Mouse (Mus musculus): ENCODE measurements around the gene Pde4d. TPM values are rescaled to one million over a fixed set of nuclear protein-coding genes. Genes with fewer than 3 reads are reported as not detected.
A peak's percentile ranks its signal among the peaks of the same experiment; 100 is the strongest.
"Not testable (repeated sequence)": the region's sequence is repeated elsewhere in the genome, so short reads cannot be mapped to it uniquely, and the experiment has no call there.

Gene Pde4d
- polyA plus RNA-seq, 1 experiment from 2014 or later = 8.7 TPM

GRCm38 (mm10) chr13:109899442-109900428 is 1450.0 kb downstream of the Pde4d start:
- WGBS = 80% methylated on average over 14 of the region's 14 CpGs
- Histone ChIP-seq H3K4me2 (no peak overlapping the region), H3K9me3 (ENCODE audit: control insufficient read depth, low read length) (no peaks in the 10 kb centered on the region), H3K27ac (ENCODE audit: low read depth, low read length) (no peak overlapping the region), H3K36me3 (ENCODE audit: control insufficient read depth, insufficient read depth, low read length) (no peaks in the 10 kb centered on the region), H3K4me3 (ENCODE audit: low read depth, low read length) (no peak overlapping the region), H3K27me3 (ENCODE audit: control insufficient read depth, insufficient read depth, low read length) (no peaks in the 10 kb centered on the region), H3K4me1 (ENCODE audit: control insufficient read depth, insufficient read depth, low read length) (peaks cover 11% of the 10 kb centered on the region), H3K9ac (ENCODE audit: low read length) (no peak overlapping the region)
- no peak for ATAC-seq (ENCODE audit: low FRiP score)
- peak; percentile 69 for DNase-seq (ENCODE audit: low spot score, missing footprints)

GRCm38 (mm10) chr13:109901811-109902210 is 1452.1 kb downstream of the Pde4d start:
- peak overlapping the region; percentile 93; the same call in 1 of the 2 replicates for H3K4me2 ChIP-seq
- 64% methylated on average over 5 of the region's 5 CpGs for WGBS
- no peaks in the 10 kb centered on the region for H3K27me3 ChIP-seq (ENCODE audit: control insufficient read depth, insufficient read depth, low read length)
- peaks cover 11% of the 10 kb centered on the region for H3K4me1 ChIP-seq (ENCODE audit: control insufficient read depth, insufficient read depth, low read length)
- DNase-seq (ENCODE audit: low spot score, missing footprints) (no peak), ATAC-seq (ENCODE audit: low FRiP score) (no peak)
- H3K27ac ChIP-seq (ENCODE audit: low read depth, low read length) = no peak overlapping the region
- no peaks in the 10 kb centered on the region for H3K9me3 ChIP-seq (ENCODE audit: control insufficient read depth, low read length)
- 0 out of 2 replicates have a peak overlapping the region, but pooled peaks have one; percentile 54 for H3K4me3 ChIP-seq (ENCODE audit: low read depth, low read length)
- no peaks in the 10 kb centered on the region for H3K36me3 ChIP-seq (ENCODE audit: control insufficient read depth, insufficient read depth, low read length)
- H3K9ac ChIP-seq (ENCODE audit: low read length) = peak overlapping the region; percentile 72; the same call in 1 of the 2 replicates

- WGBS = under 1% methylated on average over 28 of the region's 28 CpGs
Measured at GRCm38 (mm10) chr13:109902460-109902854, 1452.7 kb downstream of the Pde4d start.

GRCm38 (mm10) chr13:109902855-109903763 is 1453.4 kb downstream of the Pde4d start:
- WGBS = 1% methylated on average over 75 of the region's 91 CpGs

More at GRCm38 (mm10) chr13:109902460-109902854, 1452.7 kb downstream of the Pde4d start:
- not testable (repeated sequence) for H3K9me3 ChIP-seq (ENCODE audit: control insufficient read depth, low read length); H3K27me3 ChIP-seq (ENCODE audit: control insufficient read depth, insufficient read depth, low read length); H3K36me3 ChIP-seq (ENCODE audit: control insufficient read depth, insufficient read depth, low read length)
- peak; percentile 85 for ATAC-seq (ENCODE audit: low FRiP score)
- H3K4me1 ChIP-seq (ENCODE audit: control insufficient read depth, insufficient read depth, low read length) = peaks cover 11% of the 10 kb centered on the region
- peak overlapping the region; percentile 54 for H3K4me3 ChIP-seq (ENCODE audit: low read depth, low read length)
- peak overlapping the region; percentile 93 for H3K4me2 ChIP-seq
- peak; percentile 93 for DNase-seq (ENCODE audit: low spot score, missing footprints)
- H3K9ac ChIP-seq (ENCODE audit: low read length) = peak overlapping the region; percentile 72
- H3K27ac ChIP-seq (ENCODE audit: low read depth, low read length) = 0 out of 2 replicates have a peak overlapping the region, but pooled peaks have one; percentile 5

GRCm38 (mm10) chr13:109903764-109904510 is 1454.2 kb downstream of the Pde4d start:
- ATAC-seq (ENCODE audit: low FRiP score) (no peak), DNase-seq (ENCODE audit: low spot score, missing footprints) (peak; percentile 84)
- H3K27me3 ChIP-seq (ENCODE audit: control insufficient read depth, insufficient read depth, low read length) = no peaks in the 10 kb centered on the region
- H3K27ac ChIP-seq (ENCODE audit: low read depth, low read length) = no peak overlapping the region
- 47% methylated on average over 14 of the region's 14 CpGs for WGBS
- H3K36me3 ChIP-seq (ENCODE audit: control insufficient read depth, insufficient read depth, low read length) = no peaks in the 10 kb centered on the region
- H3K9me3 ChIP-seq (ENCODE audit: control insufficient read depth, low read length) = no peaks in the 10 kb centered on the region
- peak overlapping the region; percentile 54 for H3K4me3 ChIP-seq (ENCODE audit: low read depth, low read length)
- peak overlapping the region; percentile 93 for H3K4me2 ChIP-seq
- H3K4me1 ChIP-seq (ENCODE audit: control insufficient read depth, insufficient read depth, low read length) = peaks cover 11% of the 10 kb centered on the region
- H3K9ac ChIP-seq (ENCODE audit: low read length) = peak overlapping the region; percentile 72

More at GRCm38 (mm10) chr13:109902855-109903763, 1453.4 kb downstream of the Pde4d start:
- H3K4me2 ChIP-seq = peak overlapping the region; percentile 93
- H3K9me3 ChIP-seq (ENCODE audit: control insufficient read depth, low read length) = no peaks in the 10 kb centered on the region
- peaks cover 11% of the 10 kb centered on the region for H3K4me1 ChIP-seq (ENCODE audit: control insufficient read depth, insufficient read depth, low read length)
- ATAC-seq (ENCODE audit: low FRiP score) = peak; percentile 89
- 0 out of 2 replicates have a peak overlapping the region, but pooled peaks have one; percentile 5 for H3K27ac ChIP-seq (ENCODE audit: low read depth, low read length)
- H3K9ac ChIP-seq (ENCODE audit: low read length) = peak overlapping the region; percentile 72
- DNase-seq (ENCODE audit: low spot score, missing footprints) = peak; percentile 97
- no peaks in the 10 kb centered on the region for H3K27me3 ChIP-seq (ENCODE audit: control insufficient read depth, insufficient read depth, low read length)
- peak overlapping the region; percentile 54 for H3K4me3 ChIP-seq (ENCODE audit: low read depth, low read length)
- H3K36me3 ChIP-seq (ENCODE audit: control insufficient read depth, insufficient read depth, low read length) = no peaks in the 10 kb centered on the region

GRCm38 (mm10) chr13:109906342-109906888 is 1456.7 kb downstream of the Pde4d start:
- Histone ChIP-seq H3K27me3 (ENCODE audit: control insufficient read depth, insufficient read depth, low read length) (no peaks in the 10 kb centered on the region), H3K4me3 (ENCODE audit: low read depth, low read length) (no peak overlapping the region), H3K27ac (ENCODE audit: low read depth, low read length) (no peak overlapping the region), H3K4me2 (no peak overlapping the region), H3K4me1 (ENCODE audit: control insufficient read depth, insufficient read depth, low read length) (peaks cover 11% of the 10 kb centered on the region), H3K9me3 (ENCODE audit: control insufficient read depth, low read length) (no peaks in the 10 kb centered on the region), H3K36me3 (ENCODE audit: control insufficient read depth, insufficient read depth, low read length) (no peaks in the 10 kb centered on the region), H3K9ac (ENCODE audit: low read length) (no peak overlapping the region)
- DNase-seq (ENCODE audit: low spot score, missing footprints) (peak; percentile 21), ATAC-seq (ENCODE audit: low FRiP score) (no peak)
- 85% methylated on average over 4 of the region's 4 CpGs for whole genome bisulfite sequencing

GRCm38 (mm10) chr13:109907634-109908033 is 1457.9 kb downstream of the Pde4d start:
- no peaks in the 10 kb centered on the region for H3K27me3 ChIP-seq (ENCODE audit: control insufficient read depth, insufficient read depth, low read length)
- H3K36me3 ChIP-seq (ENCODE audit: control insufficient read depth, insufficient read depth, low read length) = no peaks in the 10 kb centered on the region
- ATAC-seq (ENCODE audit: low FRiP score) (0 out of 2 replicates have a peak, but pooled peaks have one; percentile 20), DNase-seq (ENCODE audit: low spot score, missing footprints) (peak; percentile 95)
- H3K4me1 ChIP-seq (ENCODE audit: control insufficient read depth, insufficient read depth, low read length) = peaks cover 11% of the 10 kb centered on the region
- H3K4me3 ChIP-seq (ENCODE audit: low read depth, low read length) = no peak overlapping the region
- H3K4me2 ChIP-seq = no peak overlapping the region
- H3K9me3 ChIP-seq (ENCODE audit: control insufficient read depth, low read length) = no peaks in the 10 kb centered on the region
- H3K9ac ChIP-seq (ENCODE audit: low read length) = no peak overlapping the region
- 33% methylated on average over 9 of the region's 9 CpGs for WGBS
- H3K27ac ChIP-seq (ENCODE audit: low read depth, low read length) = no peak overlapping the region

GRCm38 (mm10) chr13:109908386-109908785 is 1458.6 kb downstream of the Pde4d start:
- DNase-seq (ENCODE audit: low spot score, missing footprints) = peak; percentile 53
- Histone ChIP-seq H3K36me3 (ENCODE audit: control insufficient read depth, insufficient read depth, low read length) (no peaks in the 10 kb centered on the region), H3K27me3 (ENCODE audit: control insufficient read depth, insufficient read depth, low read length) (no peaks in the 10 kb centered on the region), H3K4me3 (ENCODE audit: low read depth, low read length) (no peak overlapping the region), H3K4me2 (no peak overlapping the region), H3K27ac (ENCODE audit: low read depth, low read length) (no peak overlapping the region), H3K9ac (ENCODE audit: low read length) (no peak overlapping the region), H3K9me3 (ENCODE audit: control insufficient read depth, low read length) (no peaks in the 10 kb centered on the region), H3K4me1 (ENCODE audit: control insufficient read depth, insufficient read depth, low read length) (peaks cover 9% of the 10 kb centered on the region)
- 86% methylated on average over 3 of the region's 3 CpGs for WGBS
- ATAC-seq (ENCODE audit: low FRiP score) = no peak

Measured in midbrain, embryonic 11.5 days (tissue).